Mouse (Mus musculus): ENCODE data around the gene Ptpdc1.

Gene Ptpdc1

GRCm38 (mm10) chr13:48655637-48656036 lies 30.2 kb upstream of the Ptpdc1 start:
- peak; percentile 58 for DNase-seq (ENCODE audit: low read depth, low spot score)

DNA sequence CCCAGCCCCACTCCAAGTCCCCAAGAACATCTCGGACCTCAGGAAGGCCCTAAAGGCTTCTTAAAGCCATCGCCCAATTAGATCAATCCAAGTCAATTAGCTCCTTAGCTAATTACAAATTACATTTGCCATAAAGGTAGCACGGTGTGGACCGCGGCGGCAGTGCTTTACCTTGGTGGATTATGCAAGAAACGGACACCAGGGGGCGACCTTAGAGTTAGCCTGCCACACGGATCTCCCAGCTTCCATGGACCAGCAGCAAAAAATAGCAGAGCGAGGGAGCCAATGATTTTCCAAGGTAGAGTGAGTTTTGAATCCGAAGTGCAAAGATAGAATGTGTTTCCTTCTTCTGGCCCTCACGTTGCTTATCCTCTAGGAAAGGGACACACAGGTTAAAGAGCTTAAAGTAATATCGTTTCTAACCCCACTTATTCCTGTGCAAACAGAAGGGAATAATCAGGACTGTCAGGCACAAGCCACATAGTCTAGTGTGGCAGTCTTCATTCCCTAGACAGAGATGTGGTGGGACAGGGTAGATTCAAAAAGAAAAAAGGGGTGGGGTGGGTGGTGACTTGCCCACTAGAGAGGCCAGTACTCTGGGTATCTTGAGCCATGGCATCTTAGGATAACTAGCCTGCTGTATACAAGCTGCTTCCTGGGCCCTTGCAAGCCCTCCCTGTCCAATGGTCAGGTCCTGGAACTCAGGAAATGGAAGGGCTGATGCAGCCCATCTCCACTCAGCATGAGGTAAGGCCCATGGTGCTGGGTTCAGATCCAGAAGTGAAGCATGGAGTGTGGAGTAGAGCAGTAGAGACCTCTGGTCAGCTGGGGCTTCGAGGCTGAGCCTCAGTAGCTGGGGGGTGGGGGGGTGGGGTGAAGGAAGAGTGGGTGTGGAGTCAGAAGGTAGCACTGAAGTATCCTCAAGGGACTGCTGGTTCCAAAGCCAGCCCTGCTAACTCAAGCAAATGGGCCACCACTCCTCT lies 28.6 kb upstream of the Ptpdc1 start:
- peak; percentile 74 for DNase-seq (ENCODE audit: low read depth, low spot score)

- no peak for DNase-seq (ENCODE audit: low read depth, low spot score)
Measured at GRCm38 (mm10) chr13:48651132-48652065, 25.9 kb upstream of the Ptpdc1 start.

DNA sequence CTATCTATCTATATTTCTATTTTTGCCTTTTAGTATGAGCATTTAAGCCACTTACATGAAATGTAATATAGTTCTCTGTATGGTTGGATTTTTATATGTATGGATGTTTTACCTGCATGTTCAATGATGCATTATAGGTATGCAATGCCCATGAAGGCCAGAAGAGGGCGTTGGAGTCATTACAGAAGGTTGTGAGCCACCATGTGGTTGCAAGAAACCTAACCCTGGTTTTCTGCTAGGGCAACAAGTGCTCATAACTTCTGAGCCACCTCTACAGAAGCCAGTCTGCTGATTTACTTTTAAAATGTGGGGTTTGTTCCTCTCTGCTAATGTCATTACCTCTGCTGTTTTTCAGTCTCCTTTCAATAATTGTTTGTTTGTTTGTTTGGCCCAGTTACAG lies 25.2 kb upstream of the Ptpdc1 start:
- peak; percentile 48 for DNase-seq (ENCODE audit: low read depth, low spot score)

- no peak for DNase-seq (ENCODE audit: low read depth, low spot score)
Measured at GRCm38 (mm10) chr13:48646696-48647095, 21.2 kb upstream of the Ptpdc1 start.

- no peak for DNase-seq (ENCODE audit: low read depth, low spot score)
Measured at GRCm38 (mm10) chr13:48643991-48644390, 18.5 kb upstream of the Ptpdc1 start.

GRCm38 (mm10) chr13:48643072-48643471 lies 17.6 kb upstream of the Ptpdc1 start:
- no peak for DNase-seq (ENCODE audit: low read depth, low spot score)

GRCm38 (mm10) chr13:48639570-48639969 lies 14.1 kb upstream of the Ptpdc1 start:
- peak; percentile 75 for DNase-seq (ENCODE audit: low read depth, low spot score)

DNA sequence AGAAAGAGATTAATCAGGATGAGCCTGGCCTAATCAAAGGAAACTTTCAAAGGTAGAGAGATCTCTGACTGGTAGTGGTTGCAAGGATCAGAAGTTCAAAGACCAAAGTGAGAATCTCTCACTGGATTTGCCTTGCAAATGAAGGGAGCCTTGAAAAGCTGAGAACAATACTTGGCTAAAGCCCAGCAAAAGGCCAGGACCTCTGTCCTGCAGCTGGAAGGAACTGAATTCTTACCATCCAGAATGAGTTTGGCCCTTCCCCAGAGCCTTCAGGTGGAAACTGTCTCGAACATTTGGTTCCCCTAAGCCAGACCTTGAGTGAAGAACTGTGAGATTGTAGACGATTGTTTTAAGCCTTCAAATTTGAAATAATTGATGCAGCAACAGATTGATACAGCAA lies 12.2 kb upstream of the Ptpdc1 start:
- no peak for DNase-seq (ENCODE audit: low read depth, low spot score)

GRCm38 (mm10) chr13:48631691-48632090 lies 6.2 kb upstream of the Ptpdc1 start:
- no peak for DNase-seq (ENCODE audit: low read depth, low spot score)

GRCm38 (mm10) chr13:48624968-48625398 lies 481 bp downstream of the Ptpdc1 start:
- DNase-seq (ENCODE audit: low read depth, low spot score) = no peak

DNA sequence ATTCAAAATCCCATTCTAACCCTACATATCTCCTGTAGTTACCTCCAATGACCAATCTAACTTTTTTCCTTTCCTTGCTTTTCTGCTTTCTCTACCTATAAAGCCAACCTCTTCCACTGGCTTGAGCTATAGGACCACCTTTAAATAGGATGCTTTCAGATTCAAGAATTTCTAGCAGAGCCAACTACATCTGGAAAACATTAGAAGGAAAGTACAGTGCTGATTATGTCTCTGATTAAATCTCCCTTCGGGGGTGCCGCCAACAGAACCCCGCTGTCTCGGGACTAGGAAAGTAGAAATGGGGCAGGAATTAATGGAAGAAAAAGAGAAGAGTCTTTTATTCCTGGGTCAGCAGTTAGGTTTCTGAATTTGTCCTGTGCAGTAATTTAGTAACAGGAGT lies 6.6 kb downstream of the Ptpdc1 start:
- no peak for DNase-seq (ENCODE audit: low read depth, low spot score)

GRCm38 (mm10) chr13:48617774-48618173 lies 7.7 kb downstream of the Ptpdc1 start:
- no peak for DNase-seq (ENCODE audit: low read depth, low spot score)

DNA sequence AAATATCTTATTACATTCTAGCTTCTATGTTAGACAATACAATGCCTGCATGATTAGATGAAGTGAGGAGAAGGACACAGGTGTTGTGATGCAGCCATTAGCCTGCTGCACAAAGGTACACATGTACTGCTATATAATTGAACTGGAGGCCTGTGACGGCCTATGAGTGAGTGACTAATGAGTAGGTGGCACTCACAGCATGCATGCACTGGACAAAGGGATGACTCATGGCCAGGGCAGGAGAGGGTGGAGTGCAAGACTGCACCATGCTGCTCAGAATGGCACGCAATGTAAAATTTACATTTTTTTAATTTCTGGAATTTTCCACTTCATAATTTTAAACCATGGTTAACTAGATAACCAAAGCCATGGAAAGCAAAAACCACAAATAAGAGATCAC lies 10.9 kb downstream of the Ptpdc1 start:
- DNase-seq (ENCODE audit: low read depth, low spot score) = no peak

- no peak for DNase-seq (ENCODE audit: low read depth, low spot score)
Measured at GRCm38 (mm10) chr13:48609106-48609505, 16.4 kb downstream of the Ptpdc1 start.

GRCm38 (mm10) chr13:48604591-48604990 lies 20.9 kb downstream of the Ptpdc1 start:
- DNase-seq (ENCODE audit: low read depth, low spot score) = no peak

DNA sequence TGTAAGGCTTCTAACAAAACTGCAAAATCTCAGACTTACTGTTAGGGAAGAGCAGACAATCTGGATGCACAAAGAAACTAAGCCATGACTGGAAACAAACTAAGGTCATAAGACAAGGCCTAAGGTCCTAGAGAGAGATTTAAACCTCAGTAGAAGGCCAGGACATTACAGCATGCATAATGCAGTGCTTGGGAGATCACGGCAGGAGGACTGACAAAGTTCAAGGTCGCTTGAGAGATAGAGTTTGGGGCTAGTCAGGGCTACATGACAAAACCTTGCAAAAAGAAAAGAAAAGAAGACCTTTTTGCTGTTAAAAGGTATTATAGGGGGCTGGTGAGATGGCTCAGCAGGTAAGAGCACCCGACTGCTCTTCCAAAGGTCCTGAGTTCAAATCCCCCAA lies 22.2 kb downstream of the Ptpdc1 start:
- DNase-seq (ENCODE audit: low read depth, low spot score) = no peak

DNA sequence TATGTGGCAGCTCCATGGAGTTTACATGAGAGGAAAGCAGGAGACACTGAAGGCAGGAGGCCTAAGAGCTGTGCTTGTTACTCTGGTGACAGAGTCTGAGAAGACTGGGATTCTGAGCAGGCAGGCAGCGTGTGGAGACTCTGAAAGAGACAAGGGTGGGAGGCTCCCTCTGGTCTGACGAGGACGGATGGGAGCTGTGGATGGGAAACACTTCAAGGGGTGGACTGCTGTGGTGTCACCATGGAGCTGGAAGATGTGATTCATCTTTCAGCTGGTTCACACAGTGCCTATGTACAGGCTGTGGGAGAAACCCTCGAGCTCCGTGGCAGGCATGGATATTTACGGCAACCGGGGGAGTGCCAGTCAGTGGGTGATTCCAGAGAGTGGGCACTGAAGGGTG lies 30.9 kb downstream of the Ptpdc1 start:
- no peak for DNase-seq (ENCODE audit: low read depth, low spot score)

DNA sequence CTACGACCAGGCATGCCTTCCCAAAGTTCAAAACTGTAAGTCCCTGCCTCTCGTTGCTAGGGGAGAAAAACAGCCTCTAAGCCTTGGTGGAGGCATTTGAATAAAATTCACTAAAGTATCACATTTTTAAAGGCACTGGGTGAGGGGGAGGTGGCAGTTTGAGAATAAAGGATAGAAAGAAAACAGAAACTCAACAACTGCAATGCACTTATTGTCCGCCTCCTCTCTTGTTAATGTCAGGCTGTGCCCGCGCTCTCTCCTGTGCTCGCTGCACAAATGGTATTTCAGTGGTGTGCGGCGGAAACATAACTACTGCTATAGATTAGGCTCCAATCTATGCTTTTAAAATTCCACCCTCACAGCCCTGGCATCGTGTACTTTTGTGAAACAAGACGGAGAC lies 31.4 kb downstream of the Ptpdc1 start:
- no peak for DNase-seq (ENCODE audit: low read depth, low spot score)

DNA sequence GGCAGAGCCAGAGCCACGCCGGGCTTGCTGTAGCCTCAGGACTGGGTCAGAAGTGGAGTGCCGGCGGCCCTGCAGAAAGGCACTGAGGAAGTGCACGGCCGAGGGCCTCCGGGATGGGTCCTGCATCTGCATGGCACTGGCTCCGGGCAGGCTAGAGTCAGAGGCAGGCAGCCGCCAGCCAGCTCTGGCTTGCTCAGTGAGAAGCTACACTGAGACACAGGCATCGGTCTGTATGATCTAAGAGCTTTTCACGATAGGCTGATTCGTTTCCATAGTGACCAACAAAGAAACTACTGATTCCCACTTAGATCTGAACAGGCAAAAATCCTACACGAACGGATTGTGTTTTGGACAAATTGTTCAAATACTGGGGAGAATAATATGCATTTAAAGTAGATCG lies 32.3 kb downstream of the Ptpdc1 start:
- no peak for DNase-seq (ENCODE audit: low read depth, low spot score)

DNA sequence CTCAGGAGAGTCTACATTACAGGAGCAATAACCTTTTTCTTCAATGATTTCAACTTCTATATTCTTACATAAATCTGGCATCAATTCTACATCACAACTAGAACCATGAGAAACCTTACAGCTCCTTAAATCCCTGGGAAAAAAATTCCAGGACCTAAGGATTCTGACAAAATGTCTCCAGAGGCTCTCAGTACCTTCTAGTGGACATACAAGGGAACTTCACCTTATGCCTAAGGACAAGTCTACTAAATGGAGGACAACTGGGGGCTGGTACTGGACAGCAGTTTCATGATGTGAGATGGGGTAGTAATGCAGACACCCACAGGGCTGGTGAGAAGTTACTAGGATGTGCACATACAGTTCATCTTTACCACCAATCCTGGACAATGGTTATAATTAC lies 34.7 kb downstream of the Ptpdc1 start:
- DNase-seq (ENCODE audit: low read depth, low spot score) = no peak

GRCm38 (mm10) chr13:48587354-48587753 lies 38.1 kb downstream of the Ptpdc1 start:
- DNase-seq (ENCODE audit: low read depth, low spot score) = no peak
